Mouse (Mus musculus) neural tube, embryonic 15.5 days (tissue): ENCODE measurements at regions not wholly inside any gene's neighbourhood (a gene's known extent, or its start where the extent isn't known, plus 50 kb on each side); places are given as distances from the start of the nearest gene placed in this dataset.

Experiments used
- ATAC-seq: fragments of 200-750 bp; cut with Nextera tagmentation; 2 replicates; pipeline ENCODE4 v1.8.0; 2017; ENCODE audit warnings: mild to moderate bottlenecking, moderate TSS enrichment, moderate library complexity; ENCODE audit not compliant: low FRiP score
- H3K27ac ChIP-seq: fragments of 300-500 bp; sonication (generic); replicated peaks from 2 replicates; pipeline ENCODE4 v1.5.1; 2015; ENCODE audit warnings: mild to moderate bottlenecking, inconsistent platforms
- H3K27me3 ChIP-seq: fragments of 300-500 bp; sonication (generic); replicated peaks from 2 replicates; pipeline ENCODE4 v1.6.1; 2015; ENCODE audit warnings: inconsistent platforms
- H3K36me3 ChIP-seq: fragments of 300-500 bp; sonication (generic); 2 replicates; pipeline ENCODE4 v1.6.1; 2015; ENCODE audit warnings: inconsistent platforms
- H3K4me1 ChIP-seq: fragments of 300-500 bp; sonication (generic); 2 replicates; pipeline ENCODE4 v1.6.1; 2015; ENCODE audit warnings: inconsistent platforms
- H3K4me2 ChIP-seq: fragments of 300-500 bp; sonication (generic); 2 replicates; pipeline ENCODE4 v1.6.1; 2015; ENCODE audit warnings: inconsistent platforms, mild to moderate bottlenecking, moderate library complexity
- H3K4me3 ChIP-seq: fragments of 300-500 bp; sonication (generic); replicated peaks from 2 replicates; pipeline ENCODE4 v1.5.1; 2015; ENCODE audit warnings: mild to moderate bottlenecking, inconsistent platforms
- H3K9ac ChIP-seq: fragments of 300-500 bp; sonication (generic); replicated peaks from 2 replicates; pipeline ENCODE4 v1.6.1; 2015; ENCODE audit warnings: mild to moderate bottlenecking, inconsistent platforms
- H3K9me3 ChIP-seq: fragments of 300-500 bp; sonication (generic); replicated peaks from 2 replicates; pipeline ENCODE4 v1.6.1; 2016; ENCODE audit warnings: inconsistent platforms
- WGBS: fragments of 180-500 bp; shearing (Covaris S2); methylation state at CpG from one replicate; pipeline ENCODE4 v1.1.7; 2015; ENCODE audit warnings: mixed read lengths; 5-methylcytosine and 5-hydroxymethylcytosine counted together

- H3K4me3 ChIP-seq = no peak overlapping the region
- H3K9ac ChIP-seq = no peak overlapping the region
- H3K36me3 ChIP-seq = no peaks in the 10 kb centered on the region
- ATAC-seq = no peak
- H3K27me3 ChIP-seq = no peaks in the 10 kb centered on the region; the same call in 1 of the 2 replicates
- H3K9me3 ChIP-seq = no peaks in the 10 kb centered on the region
- no peak overlapping the region for H3K4me2 ChIP-seq
- H3K27ac ChIP-seq = peak overlapping the region; percentile 38
- WGBS = 63% methylated on average over 15 of the region's 15 CpGs
- peaks cover 43% of the 10 kb centered on the region for H3K4me1 ChIP-seq
These were observed 278.3 kb upstream of the Sulf2 start for GRCm38 (mm10) chr2:166433655-166434333.

- Histone ChIP-seq H3K36me3 (no peaks in the 10 kb centered on the region), H3K27ac (peak overlapping the region; percentile 37; the same call in 1 of the 2 replicates), H3K9me3 (no peaks in the 10 kb centered on the region), H3K4me3 (no peak overlapping the region), H3K4me1 (peaks cover 37% of the 10 kb centered on the region), H3K27me3 (no peaks in the 10 kb centered on the region; the same call in 1 of the 2 replicates), H3K9ac (no peak overlapping the region), H3K4me2 (no peak overlapping the region)
- WGBS = 68% methylated on average over 13 of the region's 13 CpGs
- ATAC-seq = no peak
These were observed 277.6 kb upstream of the Sulf2 start for GRCm38 (mm10) chr2:166432948-166433654.

DNA sequence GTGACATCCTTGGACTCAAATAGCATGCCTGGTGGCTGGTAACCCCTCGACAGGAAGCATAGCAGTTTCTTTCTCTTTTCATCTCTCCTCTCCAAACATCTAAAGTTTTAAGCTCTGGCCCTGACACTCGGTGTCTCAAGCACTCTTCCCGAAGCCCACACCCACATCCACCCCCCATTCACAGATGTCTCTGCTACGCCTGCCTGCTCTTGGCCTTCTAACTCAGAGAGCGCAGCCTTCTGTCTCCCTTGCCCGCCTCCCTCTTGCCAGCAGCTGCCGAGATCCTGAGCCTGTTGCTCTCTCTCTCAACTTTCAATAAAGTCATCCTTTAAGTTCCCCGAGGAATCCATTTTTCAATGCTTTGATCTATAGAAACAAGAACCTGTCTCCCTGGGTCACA is 277.1 kb upstream of the Sulf2 start:
- Histone ChIP-seq H3K36me3 (no peaks in the 10 kb centered on the region), H3K27ac (no peak overlapping the region), H3K4me2 (no peak overlapping the region), H3K27me3 (no peaks in the 10 kb centered on the region; the same call in 1 of the 2 replicates), H3K9ac (no peak overlapping the region), H3K4me3 (no peak overlapping the region), H3K4me1 (peaks cover 33% of the 10 kb centered on the region), H3K9me3 (no peaks in the 10 kb centered on the region)
- WGBS = 69% methylated on average over 8 of the region's 8 CpGs
- no peak for ATAC-seq

- Histone ChIP-seq H3K4me1 (peaks cover 32% of the 10 kb centered on the region), H3K27me3 (no peaks in the 10 kb centered on the region; the same call in 1 of the 2 replicates), H3K9ac (no peak overlapping the region), H3K36me3 (no peaks in the 10 kb centered on the region), H3K27ac (no peak overlapping the region), H3K4me2 (no peak overlapping the region), H3K4me3 (no peak overlapping the region), H3K9me3 (no peaks in the 10 kb centered on the region)
- WGBS = 59% methylated on average over 5 of the region's 5 CpGs
- ATAC-seq = no peak
These were observed 274.5 kb upstream of the Sulf2 start for GRCm38 (mm10) chr2:166429918-166430317.

GRCm38 (mm10) chr2:166429494-166429893 is 274.0 kb upstream of the Sulf2 start:
- Histone ChIP-seq H3K36me3 (no peaks in the 10 kb centered on the region), H3K4me3 (no peak overlapping the region), H3K27me3 (no peaks in the 10 kb centered on the region; the same call in 1 of the 2 replicates), H3K4me2 (no peak overlapping the region), H3K9ac (no peak overlapping the region), H3K4me1 (peaks cover 28% of the 10 kb centered on the region), H3K27ac (no peak overlapping the region), H3K9me3 (no peaks in the 10 kb centered on the region)
- WGBS = 79% methylated on average over 12 of the region's 12 CpGs
- no peak for ATAC-seq

- no peak overlapping the region for H3K27ac ChIP-seq
- no peak overlapping the region for H3K4me2 ChIP-seq
- H3K4me3 ChIP-seq = no peak overlapping the region
- no peak overlapping the region for H3K9ac ChIP-seq
- H3K36me3 ChIP-seq = no peaks in the 10 kb centered on the region
- 85% methylated on average over 6 of the region's 6 CpGs for WGBS
- H3K4me1 ChIP-seq = peaks cover 15% of the 10 kb centered on the region
- ATAC-seq = no peak
- H3K9me3 ChIP-seq = no peaks in the 10 kb centered on the region
- no peaks in the 10 kb centered on the region; the same call in 1 of the 2 replicates for H3K27me3 ChIP-seq
These were observed 271.9 kb upstream of the Sulf2 start for GRCm38 (mm10) chr2:166427390-166427789.

DNA sequence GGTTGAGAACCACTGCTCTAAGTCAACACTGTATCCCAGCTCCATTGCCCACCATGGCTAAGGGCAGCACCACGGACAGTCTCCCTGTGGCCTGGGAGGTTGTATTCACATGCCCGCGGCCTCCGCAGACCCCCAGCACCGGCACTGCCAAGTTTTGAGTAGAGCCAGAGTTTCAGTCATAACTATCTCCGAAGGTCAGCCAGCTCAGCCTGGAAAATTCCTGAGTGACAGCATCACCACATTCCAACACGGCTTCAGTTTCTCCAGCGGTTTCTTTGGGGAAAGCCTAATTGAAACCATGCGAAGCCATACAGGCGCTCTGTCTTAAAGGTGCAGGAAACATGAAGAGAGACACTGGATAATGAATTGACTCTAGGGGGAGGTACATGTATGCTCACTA is 271.5 kb upstream of the Sulf2 start:
- no peak overlapping the region for H3K4me3 ChIP-seq
- 68% methylated on average over 10 of the region's 10 CpGs for WGBS
- H3K27ac ChIP-seq = no peak overlapping the region
- ATAC-seq = no peak
- no peak overlapping the region for H3K4me2 ChIP-seq
- H3K9ac ChIP-seq = no peak overlapping the region
- no peaks in the 10 kb centered on the region for H3K9me3 ChIP-seq
- no peaks in the 10 kb centered on the region; the same call in 1 of the 2 replicates for H3K27me3 ChIP-seq
- peaks cover 15% of the 10 kb centered on the region for H3K4me1 ChIP-seq
- H3K36me3 ChIP-seq = no peaks in the 10 kb centered on the region

- H3K27ac ChIP-seq = no peak overlapping the region
- H3K36me3 ChIP-seq = no peaks in the 10 kb centered on the region
- no peak overlapping the region for H3K4me2 ChIP-seq
- H3K27me3 ChIP-seq = no peaks in the 10 kb centered on the region; the same call in 1 of the 2 replicates
- no peaks in the 10 kb centered on the region for H3K9me3 ChIP-seq
- 69% methylated on average over 6 of the region's 6 CpGs for WGBS
- ATAC-seq = no peak
- H3K4me3 ChIP-seq = no peak overlapping the region
- H3K4me1 ChIP-seq = peaks cover 15% of the 10 kb centered on the region
- no peak overlapping the region for H3K9ac ChIP-seq
These were observed 271.0 kb upstream of the Sulf2 start for GRCm38 (mm10) chr2:166426457-166426856.

DNA sequence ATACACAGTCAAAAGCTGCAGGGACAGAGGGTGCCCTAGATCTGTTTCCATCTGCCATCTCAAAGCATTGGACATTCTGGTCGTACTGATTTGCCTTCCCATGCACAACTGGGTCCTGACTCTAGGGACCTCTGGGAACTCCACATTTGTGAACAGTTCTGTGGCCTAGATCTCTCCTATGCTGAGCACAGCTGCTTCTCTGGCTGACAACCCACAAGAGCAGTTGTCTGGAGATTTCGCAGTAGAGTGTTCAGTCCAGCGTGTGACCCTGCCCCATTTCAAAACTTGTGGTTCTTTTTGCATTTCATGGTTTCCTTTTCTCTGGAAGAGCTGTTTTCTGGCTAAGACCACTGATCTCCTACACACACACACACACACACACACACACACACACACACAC is 269.7 kb upstream of the Sulf2 start:
- no peaks in the 10 kb centered on the region; the same call in 1 of the 2 replicates for H3K27me3 ChIP-seq
- H3K4me3 ChIP-seq = no peak overlapping the region
- H3K27ac ChIP-seq = no peak overlapping the region
- ATAC-seq = no peak
- H3K4me1 ChIP-seq = peaks cover 13% of the 10 kb centered on the region
- H3K9me3 ChIP-seq = no peaks in the 10 kb centered on the region
- H3K4me2 ChIP-seq = no peak overlapping the region
- H3K36me3 ChIP-seq = no peaks in the 10 kb centered on the region
- 80% methylated on average over 3 of the region's 3 CpGs for WGBS
- no peak overlapping the region for H3K9ac ChIP-seq

DNA sequence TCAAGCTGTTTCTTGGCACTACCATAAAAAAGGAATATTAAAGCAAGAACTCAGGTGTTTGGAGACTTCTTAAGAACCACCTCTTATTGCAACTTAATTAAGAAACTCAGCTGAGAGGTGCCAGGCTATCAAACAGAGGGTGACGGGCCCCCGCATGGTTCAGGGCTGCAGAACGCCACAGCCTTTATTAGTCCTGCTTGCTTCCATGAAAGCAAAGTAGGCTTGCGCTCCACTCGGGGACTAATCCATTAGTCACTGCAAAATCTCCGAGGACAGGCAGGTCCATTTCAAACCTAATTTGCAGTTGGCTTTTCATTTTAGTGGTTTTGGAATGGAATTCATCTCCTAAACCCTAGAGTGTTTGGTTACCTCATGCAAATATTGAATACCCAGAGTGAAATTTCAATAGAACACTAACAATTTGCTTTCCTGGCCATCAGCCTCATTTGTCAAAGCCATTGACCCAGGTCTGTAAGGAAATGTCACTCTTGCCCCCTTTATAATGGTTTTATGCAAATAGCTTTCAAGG is 267.7 kb upstream of the Sulf2 start:
- H3K36me3 ChIP-seq = no peaks in the 10 kb centered on the region
- H3K27me3 ChIP-seq = no peaks in the 10 kb centered on the region
- H3K9me3 ChIP-seq = no peaks in the 10 kb centered on the region
- no peak overlapping the region for H3K4me3 ChIP-seq
- no peak overlapping the region for H3K9ac ChIP-seq
- no peak overlapping the region for H3K4me2 ChIP-seq
- WGBS = 26% methylated on average over 6 of the region's 6 CpGs
- H3K4me1 ChIP-seq = peaks cover 14% of the 10 kb centered on the region
- no peak for ATAC-seq
- no peak overlapping the region for H3K27ac ChIP-seq

GRCm38 (mm10) chr2:166420275-166420674 is 264.8 kb upstream of the Sulf2 start:
- no peak overlapping the region for H3K4me2 ChIP-seq
- WGBS = 74% methylated on average over 8 of the region's 8 CpGs
- H3K27me3 ChIP-seq = no peaks in the 10 kb centered on the region
- H3K4me3 ChIP-seq = no peak overlapping the region
- H3K4me1 ChIP-seq = peaks cover 19% of the 10 kb centered on the region
- no peak overlapping the region for H3K27ac ChIP-seq
- no peak for ATAC-seq
- H3K9ac ChIP-seq = no peak overlapping the region
- H3K36me3 ChIP-seq = no peaks in the 10 kb centered on the region
- no peaks in the 10 kb centered on the region for H3K9me3 ChIP-seq

GRCm38 (mm10) chr2:166419271-166419670 is 263.8 kb upstream of the Sulf2 start:
- ATAC-seq = no peak
- Histone ChIP-seq H3K9ac (no peak overlapping the region), H3K27me3 (no peaks in the 10 kb centered on the region), H3K9me3 (no peaks in the 10 kb centered on the region), H3K4me3 (no peak overlapping the region), H3K4me1 (peaks cover 22% of the 10 kb centered on the region), H3K4me2 (no peak overlapping the region), H3K36me3 (no peaks in the 10 kb centered on the region), H3K27ac (no peak overlapping the region)
- 45% methylated on average over 9 of the region's 9 CpGs for whole genome bisulfite sequencing
